Mouse (Mus musculus) C2C12 (cell line): Measurements from ENCODE around the gene Elavl4. TPM values are rescaled to one million over a fixed set of nuclear protein-coding genes. Genes with fewer than 3 reads are reported as not detected.

Source experiments
- H3K27me3 ChIP-seq: one replicate; pipeline ENCODE4 v1.6.1; 2011; ENCODE audit not compliant: control insufficient read depth, insufficient read depth, insufficient read length
- H3K36me3 ChIP-seq: one replicate; pipeline ENCODE4 v1.6.1; 2011; ENCODE audit not compliant: control insufficient read depth, insufficient read depth
- H3K4me3 ChIP-seq: one replicate; pipeline ENCODE4 v1.5.1; 2011; ENCODE audit warnings: mild to moderate bottlenecking, control low read depth; ENCODE audit not compliant: poor library complexity, insufficient read depth, severe bottlenecking
- H3K79me2 ChIP-seq: one replicate; pipeline ENCODE4 v1.6.1; 2011; ENCODE audit not compliant: control insufficient read depth, insufficient read depth
- H3K79me3 ChIP-seq: one replicate; pipeline ENCODE4 v1.6.1; 2011; ENCODE audit warnings: low read depth, control low read depth
- H3ac ChIP-seq: one replicate; pipeline ENCODE3; 2011; ENCODE audit warnings: low read depth; ENCODE audit not compliant: control insufficient read depth, insufficient read length
- CEBPB ChIP-seq: IDR thresholded peaks from one replicate; pipeline ENCODE4 v1.6.1; 2011; ENCODE audit warnings: low read depth, mild to moderate bottlenecking, control low read depth, moderate library complexity
- CTCF ChIP-seq: IDR thresholded peaks from one replicate; pipeline ENCODE4 v1.5.1; 2011; ENCODE audit not compliant: control insufficient read depth, insufficient read depth, insufficient read length
- FOSL1 ChIP-seq: IDR thresholded peaks from one replicate; pipeline ENCODE4 v1.8.0; 2011; ENCODE audit warnings: mild to moderate bottlenecking, low read length; ENCODE audit not compliant: poor library complexity, insufficient read depth, severe bottlenecking
- MAX ChIP-seq: IDR thresholded peaks from one replicate; pipeline ENCODE4 v1.6.1; 2011; ENCODE audit warnings: mild to moderate bottlenecking, control low read depth
- MYOD1 ChIP-seq: IDR thresholded peaks from one replicate; pipeline ENCODE4 v1.6.1; 2011; ENCODE audit warnings: low read depth; ENCODE audit not compliant: control insufficient read depth, insufficient read length
- MYOG ChIP-seq: IDR thresholded peaks from one replicate; pipeline ENCODE4 v1.6.1; 2011; ENCODE audit not compliant: control insufficient read depth, insufficient read length; ENCODE audit errors: extremely low read depth
- USF1 ChIP-seq: IDR thresholded peaks from one replicate; pipeline ENCODE4 v1.6.1; 2011; ENCODE audit warnings: low read depth, mild to moderate bottlenecking, control low read depth, moderate library complexity
- polyA plus RNA-seq: library from polyadenylated mRNA; unstranded; fragments of >200 nt; fragmentation: generic; extraction: Trizol; gene quantifications from one replicate; pipeline ENCODE4 v1.2.1, GENCODE M21; 2012; ENCODE audit warnings: missing spikeins

Elavl4 gene
- polyA plus RNA-seq, 1 experiment, result not detected

DNA sequence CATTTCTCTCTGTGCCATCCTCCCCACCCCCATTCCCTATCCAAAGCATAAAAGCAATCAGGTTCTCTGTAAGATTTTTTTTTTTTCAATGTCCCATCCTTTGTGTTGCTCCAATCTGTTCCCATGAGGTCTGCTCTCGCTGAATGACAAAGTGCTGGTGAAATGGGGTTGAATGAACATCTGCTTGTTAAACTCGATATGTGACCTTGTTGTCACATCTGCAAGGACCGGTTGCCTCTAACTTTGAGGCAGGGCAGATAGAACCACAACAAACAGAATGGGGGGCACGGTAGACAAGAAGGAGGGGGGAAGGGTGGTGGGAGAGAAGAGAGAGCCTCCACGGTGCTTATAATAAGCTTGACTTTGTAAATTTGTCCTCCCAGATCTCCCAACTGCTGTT, 138.0 kb downstream of the Elavl4 start:
- Histone ChIP-seq H3ac (no peak overlapping the region), H3K36me3 (no peaks in the 10 kb centered on the region), H3K79me2 (no peaks in the 10 kb centered on the region), H3K4me3 (no peak overlapping the region), H3K27me3 (no peaks in the 10 kb centered on the region), H3K79me3 (no peaks in the 10 kb centered on the region)
- TF ChIP-seq MYOG (no peak), MAX (no peak), MYOD1 (no peak), FOSL1 (no peak), USF1 (no peak), CTCF (no peak), CEBPB (no peak)

GRCm38 (mm10) chr4:110210246-110210645, 141.5 kb downstream of the Elavl4 start:
- Histone ChIP-seq H3K36me3 (no peaks in the 10 kb centered on the region), H3K79me2 (no peaks in the 10 kb centered on the region)
- no peak for TF ChIP-seq MAX
- TF ChIP-seq MYOD1, result no peak
- TF ChIP-seq USF1, result no peak
- TF ChIP-seq CEBPB, result no peak
- TF ChIP-seq CTCF, result no peak
- TF ChIP-seq FOSL1, result no peak
- no peak for TF ChIP-seq MYOG

GRCm38 (mm10) chr4:110209613-110210012, 142.1 kb downstream of the Elavl4 start:
- H3K79me2 ChIP-seq, result no peaks in the 10 kb centered on the region
- no peaks in the 10 kb centered on the region for H3K79me3 ChIP-seq
- H3K36me3 ChIP-seq, result no peaks in the 10 kb centered on the region
- no peak overlapping the region for H3ac ChIP-seq
- H3K4me3 ChIP-seq, result no peak overlapping the region
- no peaks in the 10 kb centered on the region for H3K27me3 ChIP-seq
- TF ChIP-seq CTCF (no peak), FOSL1 (no peak), CEBPB (no peak), USF1 (no peak), MYOG (no peak), MYOD1 (no peak), MAX (no peak)

More at GRCm38 (mm10) chr4:110210246-110210645, 141.5 kb downstream of the Elavl4 start:
- Histone ChIP-seq H3ac (no peak overlapping the region), H3K79me3 (no peaks in the 10 kb centered on the region), H3K27me3 (no peaks in the 10 kb centered on the region), H3K4me3 (no peak overlapping the region)

- Histone ChIP-seq H3K36me3 (no peaks in the 10 kb centered on the region), H3K79me2 (no peaks in the 10 kb centered on the region), H3ac (no peak overlapping the region), H3K4me3 (no peak overlapping the region), H3K79me3 (no peaks in the 10 kb centered on the region), H3K27me3 (no peaks in the 10 kb centered on the region)
- TF ChIP-seq MYOG, result no peak
- TF ChIP-seq USF1, result no peak
- TF ChIP-seq MAX, result no peak
- no peak for TF ChIP-seq CEBPB
- no peak for TF ChIP-seq CTCF
- TF ChIP-seq MYOD1, result no peak
- TF ChIP-seq FOSL1, result no peak
These were observed 150.0 kb downstream of the Elavl4 start for GRCm38 (mm10) chr4:110201680-110202079.

DNA sequence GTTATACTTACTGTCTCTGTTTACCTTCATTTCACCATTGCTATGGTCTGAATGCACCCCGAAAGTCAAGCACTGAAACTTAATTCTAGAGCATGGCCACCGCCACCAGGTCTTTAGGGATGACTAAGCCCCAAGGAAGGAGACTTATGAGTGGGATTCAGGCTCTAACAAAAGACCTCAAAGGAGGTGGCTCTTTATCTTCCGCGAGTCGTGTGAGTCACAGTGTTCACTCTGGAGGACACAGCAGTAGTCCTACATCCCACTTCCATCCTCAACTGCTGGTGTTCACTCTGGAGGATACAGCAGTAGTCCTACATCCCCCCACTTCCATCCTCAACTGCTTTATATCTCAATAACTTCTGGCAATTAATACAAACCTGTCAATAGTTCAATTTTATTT, 151.8 kb downstream of the Elavl4 start:
- no peaks in the 10 kb centered on the region for H3K36me3 ChIP-seq
- no peaks in the 10 kb centered on the region for H3K79me3 ChIP-seq
- H3ac ChIP-seq, result no peak overlapping the region
- no peak for TF ChIP-seq MYOD1
- TF ChIP-seq USF1, result no peak
- TF ChIP-seq CTCF, result no peak
- TF ChIP-seq MYOG, result no peak
- no peak for TF ChIP-seq MAX
- TF ChIP-seq FOSL1, result no peak
- no peak for TF ChIP-seq CEBPB
- H3K4me3 ChIP-seq, result no peak overlapping the region
- no peaks in the 10 kb centered on the region for H3K27me3 ChIP-seq
- no peaks in the 10 kb centered on the region for H3K79me2 ChIP-seq

GRCm38 (mm10) chr4:110198600-110198999, 153.1 kb downstream of the Elavl4 start:
- no peak for TF ChIP-seq MAX
- no peak for TF ChIP-seq CEBPB
- no peak for TF ChIP-seq MYOD1
- TF ChIP-seq MYOG, result no peak
- no peaks in the 10 kb centered on the region for H3K79me2 ChIP-seq
- no peaks in the 10 kb centered on the region for H3K27me3 ChIP-seq
- H3K4me3 ChIP-seq, result no peak overlapping the region
- H3K36me3 ChIP-seq, result no peaks in the 10 kb centered on the region
- H3ac ChIP-seq, result no peak overlapping the region
- H3K79me3 ChIP-seq, result no peaks in the 10 kb centered on the region
